Mouse (Mus musculus): ENCODE measurements around the gene D430041D05Rik. TPM values are rescaled to one million over a fixed set of nuclear protein-coding genes. Genes with fewer than 3 reads are reported as not detected.

D430041D05Rik gene
- total RNA-seq, 2 experiments from 2014 or later, result 5.2 to 5.3 TPM

DNA sequence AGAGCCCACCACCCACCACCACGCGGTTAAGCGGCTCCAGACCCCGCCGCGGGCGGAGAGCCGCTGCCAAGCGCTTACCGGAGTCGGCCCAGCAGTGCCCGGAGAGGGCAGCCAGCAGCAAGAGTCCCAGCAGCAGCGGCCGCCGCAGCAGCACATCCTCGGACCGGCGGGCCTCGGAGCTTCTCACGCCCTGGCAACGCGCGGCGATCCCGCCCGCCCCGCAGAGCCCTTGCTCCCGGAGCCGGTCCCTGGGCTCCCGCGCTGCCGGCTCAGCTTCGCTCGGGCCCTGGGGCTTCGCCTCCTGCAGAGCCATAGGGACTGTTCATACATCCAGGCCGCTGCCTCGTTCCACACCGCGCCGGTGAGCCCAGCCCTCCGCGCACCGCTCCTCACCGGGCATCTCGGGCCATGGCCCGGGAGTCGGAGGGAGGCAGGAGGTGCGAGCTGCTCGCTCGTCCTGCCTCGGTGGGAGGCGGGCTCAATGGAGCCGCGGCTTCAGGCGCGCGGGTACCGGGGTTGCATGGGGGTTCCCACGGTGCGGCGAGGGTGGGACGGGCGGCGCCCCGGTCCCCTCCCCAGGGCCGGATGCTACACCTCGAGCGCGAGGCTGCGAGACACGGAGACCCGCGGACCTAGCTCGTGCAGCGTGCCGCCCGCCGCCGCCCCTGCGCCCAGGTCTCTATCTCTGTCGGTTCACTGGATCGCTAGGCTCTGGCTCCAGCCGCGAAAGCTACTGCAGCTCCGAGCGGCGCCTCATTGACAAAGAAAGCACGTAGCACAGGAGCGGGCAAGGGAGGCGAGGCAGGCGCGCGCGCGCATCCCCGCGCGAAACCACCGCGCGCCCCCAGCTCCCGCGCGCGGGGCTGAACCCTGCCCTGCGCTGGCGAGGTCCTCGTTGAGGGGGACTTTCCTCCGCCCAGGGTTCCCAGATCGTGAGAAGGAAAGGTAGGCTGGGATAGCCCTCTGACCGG, 677 bp downstream of the D430041D05Rik start:
- DNase-seq (ENCODE audit: low spot score in 2 of 2), result peak in 1 of 2 experiments; percentile 28

DNA sequence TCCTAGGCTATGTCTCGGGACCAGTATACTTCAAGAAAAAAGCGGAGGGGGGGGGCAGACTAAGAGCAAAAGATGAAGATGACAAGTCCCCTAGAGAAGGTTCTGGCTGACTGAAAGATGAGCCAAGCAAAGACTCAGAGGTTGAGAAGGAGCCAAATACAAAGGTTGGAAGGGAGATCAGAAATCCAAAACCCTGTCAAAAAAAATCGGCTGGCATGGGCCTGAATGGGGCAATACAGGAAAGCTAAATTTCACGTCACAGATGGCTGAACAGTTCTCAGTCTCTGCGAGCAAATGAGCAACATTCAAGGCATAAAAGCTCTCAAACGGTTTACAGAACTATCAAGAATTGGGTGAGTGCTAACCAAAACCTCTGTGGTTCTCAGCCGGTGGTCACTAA, 2.5 kb downstream of the D430041D05Rik start:
- no peak for DNase-seq (ENCODE audit: low spot score in 2 of 2)

DNA sequence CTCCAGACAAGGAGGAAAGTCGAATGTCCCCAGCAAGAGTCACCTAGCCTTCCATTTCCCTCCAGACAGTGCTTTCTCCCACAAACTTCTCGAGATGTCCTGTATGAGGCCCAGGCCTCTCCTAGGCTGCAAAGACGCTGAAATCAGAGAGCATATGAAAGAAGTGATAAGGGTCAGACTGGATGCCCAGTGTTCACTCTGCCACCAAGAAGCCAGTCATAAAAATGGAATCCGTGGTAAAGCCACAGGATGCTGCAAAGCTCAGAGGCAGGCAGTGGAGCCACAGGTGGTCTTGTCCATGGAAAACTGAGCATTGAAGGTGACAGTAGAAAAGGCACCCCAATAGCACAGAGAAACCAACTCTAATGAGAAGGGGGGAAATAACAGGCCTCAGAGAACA, 2.9 kb downstream of the D430041D05Rik start:
- DNase-seq (ENCODE audit: low spot score in 2 of 2), result no peak

DNA sequence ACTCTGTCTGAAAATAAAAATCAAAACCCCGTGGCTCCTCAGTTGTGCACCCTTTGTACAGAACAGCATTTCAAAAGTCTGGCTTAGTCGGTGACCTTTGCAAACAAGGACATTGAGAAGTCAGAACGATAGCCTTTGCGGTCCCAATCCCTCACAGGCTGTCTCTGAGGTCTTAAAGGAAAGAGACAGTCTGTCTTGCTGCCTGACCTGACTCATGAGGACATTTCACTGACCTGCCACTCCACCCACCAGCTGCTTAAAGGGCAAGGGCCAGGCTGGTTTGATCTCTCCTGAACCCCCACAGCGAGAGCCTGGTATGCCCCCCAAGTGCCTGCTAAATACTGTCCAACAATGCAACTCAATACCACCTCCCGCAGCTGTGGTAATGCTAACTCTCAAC, 6.8 kb downstream of the D430041D05Rik start:
- no peak for DNase-seq (ENCODE audit: low spot score in 2 of 2)

DNA sequence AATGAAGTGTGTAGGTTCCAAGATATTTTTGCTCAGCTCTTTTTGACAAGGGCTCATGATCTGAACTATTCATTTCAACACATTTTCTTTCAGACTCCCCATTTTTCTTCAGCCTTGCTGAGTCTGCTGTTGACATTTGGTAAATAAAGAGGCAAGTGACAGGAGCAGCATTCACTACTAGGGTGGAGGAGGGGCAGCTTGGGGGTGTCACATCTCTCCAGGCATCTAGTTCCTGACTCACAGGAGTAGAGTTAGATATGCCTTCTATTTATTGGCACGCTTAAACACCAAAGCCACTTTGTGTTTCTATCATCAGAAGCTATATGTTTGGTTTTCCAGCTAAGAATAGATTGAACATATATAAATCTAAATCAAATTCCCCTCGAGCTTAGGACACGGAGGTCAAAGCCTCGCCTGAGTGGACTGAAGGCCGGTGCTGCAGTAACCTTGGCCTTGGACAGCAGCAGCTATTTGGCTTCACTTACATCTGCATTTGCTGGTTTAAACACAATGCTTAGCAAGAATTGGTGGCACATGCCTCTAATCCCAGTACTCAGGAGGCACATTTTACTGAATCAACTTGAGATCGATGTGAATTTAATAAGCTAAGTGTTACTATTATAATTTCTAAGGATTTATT, 12.0 kb downstream of the D430041D05Rik start:
- no peak for DNase-seq (ENCODE audit: low spot score in 2 of 2)

DNA sequence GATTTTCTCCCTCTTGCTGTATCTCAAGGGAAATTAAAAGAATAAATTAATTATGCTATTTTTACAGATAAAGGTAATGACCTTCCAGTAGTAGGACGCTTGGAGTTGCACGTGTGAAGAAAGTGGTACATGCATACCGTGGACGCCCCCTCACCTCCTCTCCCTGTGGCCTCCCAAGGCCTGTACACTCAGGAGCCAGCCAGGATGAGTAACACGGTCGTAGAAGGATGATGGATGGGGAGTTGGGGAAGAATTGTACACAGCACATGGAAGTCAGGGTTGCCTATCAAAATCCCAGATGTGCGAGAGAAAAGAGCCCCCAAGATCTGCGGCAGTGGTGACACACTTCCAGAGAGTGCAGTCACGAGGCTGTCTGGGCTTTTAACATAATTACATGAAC, 14.9 kb downstream of the D430041D05Rik start:
- DNase-seq (ENCODE audit: low spot score in 2 of 2), result no peak

DNA sequence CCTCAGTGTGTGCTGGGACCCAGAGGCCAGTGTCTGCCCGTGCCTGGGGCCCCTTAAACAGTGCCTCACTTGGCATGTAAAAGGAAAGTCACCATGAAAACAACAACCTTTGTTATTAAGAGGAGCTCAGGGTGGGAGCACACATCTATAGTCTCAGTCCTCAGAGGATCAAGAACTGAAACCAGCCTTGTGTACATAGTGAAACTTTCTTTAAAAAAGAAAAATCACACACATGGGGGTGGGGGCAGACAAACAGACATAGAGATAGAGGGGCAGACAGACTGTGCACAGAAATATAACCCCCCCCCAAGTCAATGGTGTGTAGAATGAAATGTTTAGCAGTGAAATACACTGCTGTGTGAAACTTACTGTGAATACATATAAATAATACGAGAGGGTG, 16.0 kb downstream of the D430041D05Rik start:
- DNase-seq (ENCODE audit: low spot score in 2 of 2), result no peak

DNA sequence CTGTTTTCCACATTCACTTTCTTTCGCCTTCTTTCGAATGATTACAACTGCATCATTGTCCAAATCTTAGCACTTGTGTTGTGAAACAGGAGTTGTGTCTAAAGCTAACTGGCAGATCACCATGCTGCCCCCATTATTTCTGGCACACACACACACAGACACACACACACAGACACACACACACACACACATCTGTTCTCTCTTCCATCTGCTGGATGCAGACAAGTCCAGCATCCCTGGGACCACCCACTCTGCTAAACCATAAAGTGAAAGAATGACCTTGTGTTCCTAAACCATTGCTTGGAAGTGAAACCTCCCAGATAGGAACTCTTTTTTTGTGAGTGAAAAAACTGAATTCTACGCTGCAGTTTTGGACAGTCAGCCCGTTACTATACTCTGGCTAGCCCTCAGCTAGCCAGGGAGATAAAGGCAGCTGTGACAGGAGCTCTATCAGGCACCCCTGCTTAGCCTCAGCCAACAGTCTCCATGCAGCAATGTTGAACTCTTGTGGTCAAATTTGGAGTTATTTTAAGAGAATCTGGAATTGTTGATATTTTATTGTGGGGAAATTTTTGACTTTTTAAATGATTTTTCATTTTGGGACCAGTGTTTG, 18.0 kb downstream of the D430041D05Rik start:
- DNase-seq (ENCODE audit: low spot score in 2 of 2), result no peak

DNA sequence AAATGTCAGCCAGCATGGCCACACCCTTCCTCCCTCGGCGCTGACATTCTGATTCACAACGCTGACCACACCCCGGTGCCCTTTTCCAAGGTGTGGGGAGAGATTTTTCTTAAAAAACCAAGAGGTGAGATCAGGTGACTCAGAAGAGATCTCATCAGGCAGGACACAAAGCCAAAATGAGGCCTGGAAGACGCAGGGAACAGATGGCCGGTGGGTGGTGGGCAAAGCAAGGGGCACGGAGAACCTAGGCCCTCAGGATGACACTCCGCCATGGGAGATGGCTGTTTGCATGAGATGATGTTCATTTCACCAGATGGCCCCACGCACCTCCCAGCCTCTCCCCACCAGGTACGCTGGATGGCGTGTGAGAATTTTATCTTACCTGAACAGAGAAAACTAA, 21.6 kb downstream of the D430041D05Rik start:
- no peak for DNase-seq (ENCODE audit: low spot score in 2 of 2)

DNA sequence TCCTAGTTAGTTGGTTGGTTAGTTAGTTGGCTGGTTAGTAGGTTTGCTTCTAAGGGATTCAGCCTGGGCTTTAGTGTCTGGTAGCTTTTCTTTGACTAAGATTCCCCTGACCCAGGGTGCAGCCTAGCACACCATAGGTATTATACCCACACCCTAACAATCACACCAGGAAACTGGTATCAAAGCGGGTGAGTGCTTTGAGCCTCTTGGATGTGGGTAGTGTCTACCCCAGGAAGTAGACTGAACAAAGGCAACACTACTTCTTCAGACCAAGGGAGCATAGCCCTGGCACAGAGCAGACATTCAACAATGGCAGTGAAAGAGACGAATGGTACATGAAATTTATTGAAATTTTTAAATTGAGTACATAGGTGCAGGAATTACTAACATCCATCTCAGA, 24.9 kb downstream of the D430041D05Rik start:
- no peak for DNase-seq (ENCODE audit: low spot score in 2 of 2)

DNA sequence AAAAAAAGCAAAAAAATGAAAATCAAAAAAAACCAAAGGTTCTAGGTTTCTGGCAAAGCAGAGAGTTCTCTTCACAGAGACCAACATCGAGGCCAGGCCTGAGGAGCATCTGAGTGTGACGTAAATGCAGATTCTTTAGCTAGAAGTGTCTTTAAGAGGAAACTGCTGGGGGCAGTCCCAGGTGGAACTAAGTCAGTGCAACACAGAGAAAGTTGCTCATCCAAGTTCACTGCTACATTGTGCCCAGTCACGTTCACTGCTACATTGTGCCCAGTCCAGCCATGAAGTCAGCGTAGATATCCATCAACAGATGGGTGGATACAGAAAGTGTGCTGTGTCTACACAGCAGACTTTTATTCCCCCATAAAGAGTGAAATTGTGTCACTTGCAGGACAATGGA, 27.2 kb downstream of the D430041D05Rik start:
- no peak for DNase-seq (ENCODE audit: low spot score in 2 of 2)

DNA sequence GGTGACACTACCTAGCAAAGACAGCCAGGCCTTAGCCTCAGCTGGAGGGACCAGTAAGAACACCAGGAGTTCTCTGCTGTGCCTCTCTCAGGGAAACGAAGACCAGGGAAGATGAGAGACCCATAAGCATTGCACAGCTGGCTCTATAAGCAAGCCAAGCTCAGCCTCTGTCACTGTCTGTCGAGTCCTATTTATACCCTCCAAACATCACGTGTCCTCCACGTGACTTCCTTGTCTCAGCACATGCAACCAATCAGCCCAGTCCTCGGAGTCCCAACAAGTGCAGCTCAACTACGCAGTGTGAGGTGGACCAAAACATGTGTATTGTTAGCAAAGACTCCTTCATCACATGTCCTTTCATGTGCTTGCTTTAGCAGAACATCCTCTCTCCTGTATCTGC, 28.0 kb downstream of the D430041D05Rik start:
- DNase-seq (ENCODE audit: low spot score in 2 of 2), result no peak

DNA sequence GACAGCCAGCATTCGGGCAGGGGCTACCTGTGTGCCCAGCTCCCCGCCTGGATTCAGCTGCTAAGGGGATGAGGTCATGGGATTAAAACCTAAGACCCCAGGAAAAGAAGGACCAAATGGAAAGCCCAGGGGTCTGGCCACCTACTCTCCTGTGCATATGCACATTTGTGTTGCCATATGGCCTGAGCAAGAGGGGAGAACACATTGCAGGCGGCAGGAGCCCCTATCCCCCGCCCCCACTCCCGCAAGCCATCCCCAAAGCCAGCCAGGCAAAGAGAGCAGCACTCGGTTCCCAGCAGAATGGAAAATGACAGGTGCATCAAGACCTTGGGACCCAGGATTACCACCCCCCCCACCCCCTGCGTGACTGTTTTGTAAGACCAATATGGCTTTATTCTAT, 31.5 kb downstream of the D430041D05Rik start:
- DNase-seq (ENCODE audit: low spot score in 2 of 2), result no peak

DNA sequence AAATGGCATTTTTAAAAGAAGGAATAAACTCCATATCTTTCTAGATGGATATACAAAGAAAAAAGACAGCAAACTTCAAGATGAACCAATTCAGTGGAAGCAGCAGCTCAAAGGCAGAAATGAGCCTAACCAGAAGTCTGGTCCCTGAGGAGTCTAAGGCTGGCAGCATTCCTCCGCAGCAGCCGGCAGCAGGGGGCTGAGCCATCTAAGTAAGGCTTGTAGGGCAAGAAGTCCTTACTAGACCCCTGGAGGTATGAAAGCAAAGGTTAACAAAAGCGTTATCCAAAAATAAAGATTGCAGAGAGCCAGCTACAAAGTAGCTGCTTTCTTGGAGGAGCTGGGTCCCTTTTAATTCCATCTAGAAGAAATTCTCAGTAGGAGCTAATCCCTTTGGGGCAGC, 32.0 kb downstream of the D430041D05Rik start:
- DNase-seq (ENCODE audit: low spot score in 2 of 2), result no peak

DNA sequence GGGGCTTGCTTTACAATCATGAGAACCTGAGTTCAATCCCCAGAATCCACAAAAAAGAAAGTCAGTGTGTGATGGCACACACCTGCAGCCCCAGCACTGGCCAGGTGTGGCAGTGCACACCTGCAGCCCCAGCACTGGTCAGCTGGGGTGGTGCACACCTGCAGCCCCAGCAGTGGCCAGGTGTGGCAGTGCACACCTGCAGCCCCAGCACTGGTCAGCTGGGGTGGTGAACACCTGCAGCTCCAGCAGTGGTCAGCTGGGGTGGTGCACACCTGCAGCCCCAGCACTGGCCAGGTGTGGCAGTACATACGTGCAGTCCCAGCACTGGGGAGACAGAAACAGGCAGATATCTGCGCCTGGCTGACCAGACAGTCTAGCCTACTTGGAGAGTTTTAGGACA, 32.8 kb downstream of the D430041D05Rik start:
- no peak for DNase-seq (ENCODE audit: low spot score in 2 of 2)

DNA sequence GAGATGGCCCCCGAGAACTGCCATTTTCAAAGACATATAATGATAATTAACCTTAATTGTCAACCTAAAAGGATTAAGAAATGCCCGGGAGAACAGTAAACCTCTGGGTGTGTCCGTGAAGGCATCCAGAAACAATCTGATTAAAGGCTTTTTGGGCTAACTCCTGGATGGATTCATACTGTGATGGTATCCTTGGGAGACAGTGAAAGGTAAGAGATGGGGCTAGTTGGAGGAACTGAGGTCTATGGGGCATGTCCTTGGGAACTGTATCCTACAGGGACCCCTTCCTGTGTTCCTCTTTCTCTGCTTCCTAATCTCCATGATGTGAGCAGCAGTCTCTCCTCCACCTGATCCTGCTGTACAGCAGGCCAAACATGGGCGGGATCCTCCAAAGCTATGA, 38.7 kb downstream of the D430041D05Rik start:
- DNase-seq (ENCODE audit: low spot score in 2 of 2), result no peak

DNA sequence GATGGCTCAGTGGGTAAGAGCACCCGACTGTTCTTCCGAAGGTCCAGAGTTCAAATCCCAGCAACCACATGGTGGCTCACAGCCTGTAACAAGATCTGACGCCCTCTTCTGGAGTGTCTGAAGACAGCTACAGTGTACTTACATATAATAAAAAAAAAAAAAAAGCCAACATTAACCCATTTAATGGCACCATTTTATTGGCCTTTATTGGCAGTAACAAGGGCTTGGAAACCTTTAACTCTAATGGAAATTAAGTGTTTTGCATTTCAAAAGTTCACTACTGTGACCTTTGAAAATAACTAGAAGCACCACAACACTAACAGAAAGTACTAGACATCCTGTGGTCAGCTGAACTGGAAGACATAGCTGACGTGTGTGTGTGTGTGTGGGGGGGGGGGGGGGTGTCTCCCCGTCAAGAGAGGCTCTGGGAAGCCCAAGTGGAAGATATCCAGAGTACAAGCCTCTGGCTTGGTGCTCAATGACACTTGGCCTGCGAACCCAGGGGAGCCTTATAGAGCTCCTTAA, 39.1 kb downstream of the D430041D05Rik start:
- no peak for DNase-seq (ENCODE audit: low spot score in 2 of 2)

DNA sequence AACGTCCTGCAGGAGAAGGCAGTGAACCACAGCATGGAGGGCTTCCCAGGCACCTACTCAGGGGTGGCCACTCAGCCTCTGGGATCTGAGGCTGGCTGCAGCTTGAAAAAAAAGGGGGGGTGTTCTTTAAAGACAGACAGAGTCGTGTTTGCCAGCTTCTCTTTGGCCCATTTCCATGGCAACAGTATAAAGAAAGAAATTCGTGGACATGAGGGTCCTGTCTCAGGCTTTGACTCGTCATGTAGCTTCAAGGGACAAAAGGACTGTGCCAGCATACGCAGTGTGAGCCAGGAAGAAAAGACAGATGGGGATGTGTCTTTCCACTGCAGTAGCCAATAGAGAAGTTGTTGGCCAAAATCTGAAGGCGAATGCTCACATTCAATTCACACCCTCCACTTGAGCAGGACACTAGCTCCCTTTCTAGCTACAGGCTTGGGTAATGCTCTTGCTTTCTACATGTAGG, 42.9 kb downstream of the D430041D05Rik start:
- DNase-seq (ENCODE audit: low spot score in 2 of 2), result no peak

DNA sequence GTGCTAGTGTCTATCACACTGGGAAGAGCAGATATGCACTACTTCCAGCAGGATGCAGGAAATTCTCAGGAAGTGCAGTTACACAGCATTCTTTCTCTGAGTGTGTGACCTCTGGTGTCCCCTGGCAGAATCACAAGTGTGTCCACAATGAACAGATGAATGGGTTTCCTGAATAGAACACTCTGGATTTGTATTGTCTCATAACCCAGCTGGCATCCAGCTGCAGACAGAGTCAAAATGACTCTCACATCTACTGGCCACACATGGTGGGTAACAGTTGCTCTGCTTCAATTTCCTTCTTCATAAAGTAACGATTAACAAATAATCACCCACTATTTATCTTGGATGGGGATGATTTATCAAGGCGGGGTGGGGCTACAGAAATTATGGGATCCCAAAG, 43.5 kb downstream of the D430041D05Rik start:
- no peak for DNase-seq (ENCODE audit: low spot score in 2 of 2)

DNA sequence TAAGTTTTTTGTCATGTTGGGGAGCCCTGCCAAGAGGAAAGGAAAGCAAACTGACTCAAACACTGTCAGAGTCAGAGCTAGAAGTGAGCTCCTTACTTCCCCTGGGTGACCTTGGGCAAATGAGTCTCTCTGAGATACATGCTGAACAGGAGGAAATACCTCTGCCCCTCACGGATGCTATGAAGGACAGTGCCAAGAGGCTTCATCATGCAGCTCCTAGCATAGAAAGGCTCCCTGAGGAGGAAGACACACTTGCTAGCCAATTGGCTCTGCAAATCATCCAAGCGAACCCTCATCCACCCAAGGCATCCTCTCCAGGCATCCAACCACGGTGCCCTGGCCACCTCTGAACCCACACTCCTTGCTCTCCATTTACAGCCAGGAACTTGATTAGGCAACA, 51.5 kb downstream of the D430041D05Rik start:
- no peak for DNase-seq (ENCODE audit: low spot score in 2 of 2)

DNA sequence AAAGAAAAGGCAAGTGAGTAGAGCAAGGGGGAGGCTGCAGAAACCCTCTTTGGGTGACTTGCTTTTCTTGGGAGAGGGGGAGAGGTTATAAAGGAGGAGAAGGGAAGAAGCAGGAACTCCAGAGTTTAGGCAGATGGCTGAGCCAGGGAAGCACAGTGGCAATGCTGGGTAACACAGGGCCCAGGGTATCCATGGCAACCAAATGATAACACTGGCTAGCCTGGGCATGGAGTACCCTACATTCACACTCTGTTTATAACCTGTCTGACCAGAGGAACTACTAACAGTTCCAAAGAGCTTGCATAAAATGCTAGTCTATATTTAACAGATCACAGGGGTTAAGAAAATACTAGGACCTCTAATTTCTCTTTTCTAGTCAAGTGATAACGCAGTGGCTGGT, 51.9 kb downstream of the D430041D05Rik start:
- DNase-seq (ENCODE audit: low spot score in 2 of 2), result no peak

DNA sequence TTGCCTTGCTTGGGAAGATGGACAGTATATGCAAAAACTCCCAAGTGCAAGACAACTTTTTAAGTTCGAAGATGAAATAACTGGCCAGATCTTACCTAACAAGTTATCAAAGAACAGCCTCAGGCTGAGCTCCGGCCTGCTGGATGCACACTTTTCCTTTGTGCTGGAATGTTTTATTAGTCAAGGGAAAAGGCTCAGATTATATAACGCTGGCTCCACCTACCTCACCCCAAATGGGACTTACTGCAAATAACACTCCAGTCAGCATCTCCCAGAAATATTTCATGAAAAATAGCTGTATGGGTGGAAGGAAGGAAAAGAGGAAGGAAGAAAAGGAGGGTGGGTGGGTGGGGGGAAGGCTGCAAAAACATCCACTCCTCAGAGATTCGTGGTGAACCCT, 54.3 kb downstream of the D430041D05Rik start:
- DNase-seq (ENCODE audit: low spot score in 2 of 2), result no peak
